Mouse (Mus musculus) heart, adult 9 months (tissue): ENCODE results near the gene Disp1.
A peak's percentile ranks its signal among the peaks of the same experiment; 100 is the strongest.

ENCODE experiments used
- DNase-seq, 2 experiments: peaks; one replicate each; pipeline ENCODE4 v3.0.0; 2022; ENCODE audit warnings: low spot score in 2 of 2

The Disp1 gene

GRCm38 (mm10) chr1:183041703-183042102 is 179.6 kb downstream of the Disp1 start:
- peak; percentile 58 to 62 for DNase-seq

- DNase-seq = peak; percentile 51 to 70
Measured at GRCm38 (mm10) chr1:183040847-183041382, 180.4 kb downstream of the Disp1 start.

GRCm38 (mm10) chr1:183039881-183040708 is 181.2 kb downstream of the Disp1 start:
- no peak for DNase-seq

GRCm38 (mm10) chr1:183039404-183039803 is 181.9 kb downstream of the Disp1 start:
- DNase-seq = no peak
